Mouse (Mus musculus) left cerebral cortex, adult 2 months (tissue): ENCODE measurements around the gene Cep164. TPM values are rescaled to one million over a fixed set of nuclear protein-coding genes. Genes with fewer than 3 reads are reported as not detected.
"Not testable (repeated sequence)": the region's sequence is repeated elsewhere in the genome, so short reads cannot be mapped to it uniquely, and the experiment has no call there.

ENCODE experiments used
- DNase-seq, 2 experiments: peaks; one replicate each; pipeline ENCODE4 v3.0.0; 2021 to 2022; ENCODE audit warnings: low spot score in 2 of 2, mixed read lengths in 1 of 2; ENCODE audit errors: extremely low spot score in 1 of 2
- H3K27ac ChIP-seq: fragments of 200-600 bp; 2 replicates; pipeline ENCODE4 v1.8.1; 2022
- H3K4me3 ChIP-seq: fragments of 200-600 bp; 2 replicates; pipeline ENCODE4 v1.8.1; 2022
- CTCF ChIP-seq: fragments of 200-600 bp; IDR thresholded peaks from 2 replicates; pipeline ENCODE4 v1.8.1; 2022; ENCODE audit warnings: antibody characterized with exemption, mild to moderate bottlenecking, moderate library complexity
- intact Hi-C: fragments of 180-260 bp; cut with DNase I; formaldehyde crosslinking; loops from one replicate; pipeline ENCODE4 v1.15.1; 2025
- total RNA-seq, 2 experiments: library from RNA; stranded (reverse); gene quantifications; 2 replicates each; pipeline ENCODE4 v1.2.3; 2021

The Cep164 gene
- total RNA-seq, 2 experiments from 2014 or later: 13.7 to 16.5 TPM

DNA sequence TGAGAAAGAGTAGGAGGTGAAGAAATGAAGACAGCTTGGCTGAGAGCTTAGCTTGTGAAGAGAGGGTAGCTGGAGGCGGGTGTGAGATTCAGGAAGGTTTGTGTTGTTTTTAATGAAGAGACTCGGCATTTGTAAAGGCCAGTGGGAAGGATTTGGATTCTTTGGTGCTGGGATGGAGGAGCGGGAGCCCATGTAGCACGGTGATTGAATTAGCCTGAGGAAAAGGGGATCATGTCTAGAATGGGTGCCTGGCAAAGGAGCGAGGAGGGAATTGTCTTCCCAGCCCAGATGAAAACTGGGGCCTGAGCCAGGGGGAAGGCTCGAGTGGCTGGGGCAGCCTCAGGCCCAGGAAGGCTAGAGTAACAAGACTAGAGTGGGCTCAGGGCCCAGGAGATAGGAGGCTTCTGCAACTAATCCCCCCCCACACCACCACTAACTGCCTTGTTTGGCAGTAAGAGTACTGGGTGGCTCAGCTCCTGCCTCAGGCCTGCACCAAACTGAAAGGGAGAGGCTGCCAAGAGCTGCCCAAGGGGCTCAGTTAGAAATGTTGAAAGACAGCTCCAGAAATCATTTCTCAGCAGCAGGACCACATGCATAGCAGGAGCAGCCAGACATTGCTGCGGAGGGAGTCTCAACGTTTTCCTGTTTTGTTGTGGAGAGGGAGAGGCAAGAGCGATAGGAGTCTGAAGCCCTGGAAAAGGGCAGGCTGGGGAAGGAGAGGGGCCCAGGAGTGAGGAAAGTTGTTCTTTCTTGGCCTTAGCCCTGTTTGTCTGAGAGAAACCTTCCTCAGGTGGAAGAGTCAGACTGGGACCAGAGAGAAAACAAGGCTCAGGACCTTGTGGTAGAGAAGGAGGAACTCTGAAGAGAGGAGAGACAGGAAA is 21.3 kb upstream of the Cep164 start:
- TF ChIP-seq CTCF: no peak
- H3K4me3 ChIP-seq: no peak overlapping the region
- intact Hi-C loops: no loop called here
- H3K27ac ChIP-seq: peak overlapping the region; percentile 67
- peak; percentile 45 to 47 for DNase-seq

DNA sequence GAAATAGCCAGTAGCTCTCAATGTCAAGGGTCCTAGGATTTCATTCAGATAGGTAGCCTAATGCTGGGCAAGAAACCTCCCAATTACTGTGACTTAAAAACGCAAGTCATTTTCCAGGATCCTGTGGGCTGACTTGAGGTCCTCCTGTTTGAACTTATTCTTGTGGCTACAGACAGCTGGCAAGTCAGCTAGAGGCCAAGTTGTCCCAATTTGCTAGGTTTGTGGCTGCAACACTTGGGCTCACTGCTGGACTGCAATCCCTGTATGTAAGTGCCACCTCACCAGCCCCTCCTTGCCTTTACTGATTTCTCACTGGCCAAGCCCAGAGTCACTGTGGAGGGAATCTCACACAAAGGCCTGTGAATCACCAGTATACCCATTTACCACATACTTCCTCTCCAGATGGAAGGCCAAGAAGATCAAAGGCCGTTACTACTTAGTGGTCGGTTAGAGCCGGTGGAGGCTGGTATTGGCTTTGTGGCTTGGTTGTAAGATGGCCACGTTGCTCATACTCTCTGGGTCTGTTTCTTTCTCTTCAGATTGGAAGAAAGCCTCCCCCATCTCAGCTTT is 18.5 kb upstream of the Cep164 start:
- H3K27ac ChIP-seq: no peak overlapping the region
- H3K4me3 ChIP-seq: no peak overlapping the region
- intact Hi-C loops: no loop called here
- DNase-seq: no peak
- TF ChIP-seq CTCF: no peak

DNA sequence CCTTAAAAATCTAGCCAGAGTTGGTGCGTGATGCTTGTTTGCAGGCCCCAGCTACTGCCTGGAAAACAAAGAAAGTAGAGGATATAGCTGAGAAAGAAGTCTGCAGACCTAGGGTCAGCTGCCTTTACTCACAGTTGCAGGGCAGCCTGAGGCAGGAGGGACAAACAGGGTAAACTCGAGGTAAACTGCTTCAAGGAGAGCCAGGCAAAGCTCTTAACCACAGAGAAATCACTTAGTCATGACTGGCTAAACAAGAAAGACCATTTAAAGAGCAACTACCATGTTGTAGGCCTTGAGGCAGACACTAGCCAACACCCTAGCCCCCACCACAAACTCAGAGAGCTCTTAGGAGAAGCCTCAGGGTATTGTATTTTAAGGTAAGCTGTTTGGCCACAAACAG is 17.7 kb upstream of the Cep164 start:
- DNase-seq, H3K4me3 ChIP-seq, intact Hi-C loops, H3K27ac ChIP-seq: not testable (repeated sequence)

DNA sequence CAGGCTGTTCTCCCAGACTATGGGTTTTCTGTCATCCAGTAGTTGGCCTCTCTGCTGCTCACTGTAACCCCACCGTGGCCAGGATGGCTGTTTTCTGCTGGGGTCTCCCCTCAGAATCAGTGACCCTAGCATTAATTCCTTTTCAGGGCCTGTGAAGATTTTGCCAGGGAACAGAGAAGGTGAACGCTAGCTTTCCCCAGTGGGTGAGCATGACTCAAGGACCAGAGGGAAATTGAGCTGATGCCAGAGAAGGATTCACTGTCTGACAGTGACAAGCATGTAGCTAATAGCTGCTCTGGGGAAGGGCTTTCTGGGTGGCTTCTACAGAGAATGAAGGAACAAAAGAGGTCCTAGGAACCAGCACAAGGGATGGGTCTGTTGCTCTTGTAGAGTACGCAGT is 17.1 kb upstream of the Cep164 start:
- no peak for DNase-seq
- Histone ChIP-seq H3K4me3 (no peak overlapping the region), H3K27ac (no peak overlapping the region)
- no peak for TF ChIP-seq CTCF
- intact Hi-C loops: no loop called here

DNA sequence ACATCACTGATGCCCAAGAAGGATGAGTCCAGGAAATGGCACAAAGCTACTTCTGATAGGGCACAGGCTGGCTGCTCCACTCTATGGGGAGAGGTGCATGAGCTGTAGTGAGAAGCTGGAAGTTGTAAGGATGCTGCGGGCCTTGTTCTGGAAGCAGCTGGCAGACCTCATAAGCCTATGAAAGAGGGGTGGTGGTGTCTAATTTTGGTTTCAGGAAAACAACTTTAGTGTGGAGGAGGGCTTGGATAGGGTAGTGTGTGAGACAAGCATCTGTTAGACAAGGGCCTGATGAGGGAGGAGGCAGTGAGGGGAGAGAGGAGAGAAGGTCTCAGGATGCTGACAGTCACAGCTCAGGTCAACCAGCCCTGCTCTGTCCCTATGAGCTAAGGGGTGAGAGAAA is 15.3 kb upstream of the Cep164 start:
- no peak for DNase-seq
- H3K27ac ChIP-seq: no peak overlapping the region
- no peak for TF ChIP-seq CTCF
- intact Hi-C loops: no loop called here
- H3K4me3 ChIP-seq: no peak overlapping the region

DNA sequence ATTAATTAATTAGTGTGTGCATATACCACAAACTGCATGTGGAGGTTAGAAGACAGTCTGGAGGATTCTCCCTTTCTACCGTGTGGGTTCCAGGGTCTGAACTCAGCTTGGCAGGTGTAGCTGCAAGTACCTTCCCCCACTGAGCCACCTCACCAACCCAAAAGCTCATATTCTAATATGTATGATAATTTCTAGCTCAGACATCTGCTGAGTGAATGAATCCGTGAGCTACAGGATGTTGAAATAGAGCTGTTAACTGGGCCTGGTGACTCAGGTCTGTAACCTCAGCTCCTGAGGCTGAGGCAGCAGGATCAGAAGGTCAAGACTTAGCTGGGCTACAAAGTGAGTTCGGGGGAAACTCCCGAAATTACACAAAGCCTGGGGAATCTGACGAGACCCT is 14.5 kb upstream of the Cep164 start:
- intact Hi-C loops: no loop called here

DNA sequence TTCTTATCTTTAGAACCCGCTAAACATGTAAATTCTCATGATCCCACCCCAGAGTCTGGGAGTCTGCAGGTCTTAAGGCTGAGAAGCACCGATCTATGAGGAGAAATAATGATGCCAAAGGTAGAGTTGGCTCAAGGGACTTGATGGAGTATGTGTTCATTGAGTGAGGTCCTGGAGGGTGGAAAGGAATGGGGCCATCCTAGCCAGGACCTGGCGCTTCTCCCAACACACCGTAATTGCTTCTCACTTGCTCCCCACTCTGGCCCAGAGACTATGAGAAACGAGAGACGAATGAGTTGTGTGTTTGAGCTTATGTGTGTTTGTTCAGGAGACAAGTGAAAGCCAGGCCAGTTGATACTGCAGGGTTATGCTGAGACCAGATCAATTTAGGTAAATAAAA is 13.0 kb upstream of the Cep164 start:
- H3K4me3 ChIP-seq: peak overlapping the region; percentile 94
- TF ChIP-seq CTCF: no peak
- 0 out of 2 replicates have a peak overlapping the region, but pooled peaks have one; percentile 5 for H3K27ac ChIP-seq
- no peak for DNase-seq
- intact Hi-C loops: no loop called here

More for the DNA sequence above, 14.5 kb upstream of the Cep164 start:
- Histone ChIP-seq H3K27ac (no peak overlapping the region), H3K4me3 (no peak overlapping the region)
- TF ChIP-seq CTCF: no peak
- DNase-seq: no peak

DNA sequence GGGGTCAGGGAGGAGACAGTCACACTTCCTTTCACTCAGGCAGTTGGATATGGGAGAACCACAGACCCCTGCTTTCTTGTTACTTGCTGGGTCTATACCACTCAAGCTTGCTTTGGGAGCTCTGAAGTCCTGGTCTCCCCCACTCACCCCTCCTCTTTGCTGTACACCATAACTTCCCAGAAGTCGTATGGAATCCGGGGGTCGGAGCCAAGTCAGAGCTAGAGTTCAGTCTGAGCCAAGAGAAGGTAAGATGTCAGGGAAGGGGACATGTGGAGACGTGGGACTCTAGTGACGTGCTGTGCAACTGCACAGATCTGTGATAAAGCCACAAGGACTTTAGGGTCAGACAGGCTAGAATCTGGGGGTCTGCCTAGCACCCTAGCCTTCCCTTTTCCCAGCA is 11.8 kb upstream of the Cep164 start:
- intact Hi-C loops: no loop called here
- no peak for TF ChIP-seq CTCF
- Histone ChIP-seq H3K27ac (peak overlapping the region; percentile 47; the same call in 1 of the 2 replicates), H3K4me3 (peak overlapping the region; percentile 94)
- no peak for DNase-seq

DNA sequence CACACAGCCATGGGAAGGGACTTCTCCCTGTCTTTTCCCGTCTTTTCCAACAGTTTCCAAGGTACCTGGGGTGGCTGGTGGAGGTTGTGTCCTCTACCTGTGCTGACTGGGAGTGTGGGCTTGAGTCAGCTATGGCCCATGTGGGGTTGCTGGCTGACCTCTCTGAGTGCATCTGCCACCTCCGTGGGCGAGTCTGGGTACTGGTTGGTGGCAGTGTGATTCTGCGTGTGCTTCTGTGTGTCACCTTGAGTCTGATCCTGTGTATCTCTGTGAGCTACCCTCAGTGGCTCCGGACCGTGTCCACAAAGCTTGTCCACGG is 11.4 kb upstream of the Cep164 start:
- DNase-seq: no peak
- no peak for TF ChIP-seq CTCF
- Histone ChIP-seq H3K4me3 (peak overlapping the region; percentile 94), H3K27ac (peak overlapping the region; percentile 47; the same call in 1 of the 2 replicates)
- intact Hi-C loops: no loop called here

DNA sequence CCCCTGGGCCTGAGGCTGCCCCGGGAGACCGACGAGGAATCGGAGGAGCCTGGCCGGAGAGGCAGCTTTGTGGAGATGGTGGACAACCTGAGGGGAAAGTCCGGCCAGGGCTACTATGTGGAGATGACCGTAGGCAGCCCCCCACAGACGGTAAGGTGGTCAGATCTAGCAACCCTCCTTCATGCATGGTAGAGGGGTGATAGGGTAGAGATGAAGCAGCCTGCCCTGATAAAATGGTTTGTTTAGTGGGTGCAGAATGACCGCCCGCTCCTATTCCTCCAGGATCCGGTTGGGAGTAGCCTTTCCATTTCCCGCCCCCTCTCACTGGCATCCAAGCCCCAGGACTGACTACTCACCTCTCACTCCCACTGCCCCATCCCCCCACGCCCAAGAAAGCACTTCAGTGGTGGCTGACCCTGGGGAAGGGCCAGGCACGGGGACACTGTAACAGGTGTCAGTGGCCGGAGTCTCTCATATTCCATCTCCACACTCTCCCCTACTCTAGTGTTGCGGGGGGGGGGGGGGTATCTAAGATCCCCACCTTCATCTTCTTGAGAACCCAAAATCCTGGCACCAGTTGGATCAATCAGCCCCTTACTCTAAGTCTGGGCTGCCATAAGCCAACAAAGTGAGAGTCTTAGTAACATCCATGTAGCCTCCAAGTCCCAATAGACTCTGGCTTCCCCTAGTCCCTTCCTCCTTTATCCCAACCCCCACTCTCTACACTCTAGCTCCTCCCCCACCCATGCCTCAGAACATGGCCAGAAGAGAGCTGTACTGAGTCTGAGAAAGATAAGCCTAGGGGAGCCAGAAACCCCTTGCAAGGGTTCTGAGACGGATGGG is 10.9 kb upstream of the Cep164 start:
- Histone ChIP-seq H3K27ac (peak overlapping the region; percentile 72), H3K4me3 (peak overlapping the region; percentile 94)
- DNase-seq: no peak
- intact Hi-C loops: no loop called here
- TF ChIP-seq CTCF: no peak

DNA sequence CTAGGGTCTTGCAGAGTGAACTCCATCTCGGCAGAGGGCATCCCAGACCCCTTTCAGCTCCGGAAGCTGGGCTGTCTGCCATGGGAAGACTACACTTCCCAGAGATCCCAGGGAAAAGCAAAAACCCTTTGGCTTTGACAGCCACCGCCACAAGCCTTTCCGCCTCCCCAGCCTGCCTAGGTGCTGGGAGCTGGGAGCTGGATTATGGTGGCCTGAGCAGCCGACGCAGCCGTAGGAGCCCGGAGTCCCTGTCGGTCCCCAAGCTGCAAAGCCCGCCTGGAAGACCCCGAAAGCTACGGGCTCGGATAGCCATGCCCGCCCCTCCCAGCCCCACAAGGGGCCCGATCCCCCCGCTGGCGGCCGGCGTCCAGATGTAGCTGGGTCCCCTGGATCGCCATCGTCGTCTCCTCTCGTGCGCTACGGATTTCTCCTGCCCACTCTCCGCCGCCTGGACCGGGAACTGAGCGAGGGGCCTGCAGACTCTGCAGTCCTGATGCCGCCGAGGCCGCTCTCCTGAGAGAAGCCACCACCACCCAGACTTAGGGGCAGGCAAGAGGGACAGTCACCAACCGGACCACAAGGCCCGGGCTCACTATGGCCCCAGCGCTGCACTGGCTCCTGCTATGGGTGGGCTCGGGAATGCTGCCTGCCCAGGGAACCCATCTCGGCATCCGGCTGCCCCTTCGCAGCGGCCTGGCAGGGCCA is 10.1 kb upstream of the Cep164 start, which contains the start of gene Bace1:
Gene Bace1 (plus strand): TSS at position 147 of the 705 bp plus-strand sequence.
- peak; percentile 44 for TF ChIP-seq CTCF
- peak within 1 kb of the TSS; percentile 72 for H3K27ac ChIP-seq
- peak within 1 kb of the TSS; percentile 94 for H3K4me3 ChIP-seq
- DNase-seq: peak; percentile 78 to 85
- intact Hi-C loops: loop anchor here (1.0 kb wide), 1 partner anchor 68 kb away; the partner anchor contains the start of genes Pcsk7 and Rnf214
